Mouse (Mus musculus) gastrocnemius, adult 2 months (tissue): Measurements from ENCODE around the gene Csnk1g2. TPM values are rescaled to one million over a fixed set of nuclear protein-coding genes. Genes with fewer than 3 reads are reported as not detected.
A peak's percentile ranks its signal among the peaks of the same experiment; 100 is the strongest.

Experiments used
- DNase-seq: peaks from one replicate; pipeline ENCODE4 v3.0.0; 2022
- H3K27ac ChIP-seq: fragments of 200-600 bp; 2 replicates; pipeline ENCODE4 v1.8.1; 2022; ENCODE audit warnings: mild to moderate bottlenecking
- H3K4me3 ChIP-seq: fragments of 200-600 bp; 2 replicates; pipeline ENCODE4 v1.8.1; 2022; ENCODE audit warnings: mild to moderate bottlenecking, moderate library complexity
- CTCF ChIP-seq: fragments of 200-600 bp; IDR thresholded peaks from 2 replicates; pipeline ENCODE4 v1.8.1; 2022; ENCODE audit warnings: antibody characterized with exemption, mild to moderate bottlenecking, moderate library complexity
- intact Hi-C: fragments of 180-260 bp; cut with DNase I; formaldehyde crosslinking; loops from one replicate; pipeline ENCODE4 v1.15.1; 2025
- total RNA-seq, 2 experiments: library from RNA; stranded (reverse); gene quantifications; 2 replicates each; pipeline ENCODE4 v1.2.3; 2021

The Csnk1g2 gene
- total RNA-seq, 2 experiments from 2014 or later, result 101 to 105 TPM

GRCm38 (mm10) chr10:80665459-80665858 lies 42.8 kb downstream of the Csnk1g2 start:
- Histone ChIP-seq H3K4me3 (peak overlapping the region; percentile 98), H3K27ac (peak overlapping the region; percentile 99)
- TF ChIP-seq CTCF, result no peak
- intact Hi-C loops, result no loop called here
- peak; percentile 63 for DNase-seq

DNA sequence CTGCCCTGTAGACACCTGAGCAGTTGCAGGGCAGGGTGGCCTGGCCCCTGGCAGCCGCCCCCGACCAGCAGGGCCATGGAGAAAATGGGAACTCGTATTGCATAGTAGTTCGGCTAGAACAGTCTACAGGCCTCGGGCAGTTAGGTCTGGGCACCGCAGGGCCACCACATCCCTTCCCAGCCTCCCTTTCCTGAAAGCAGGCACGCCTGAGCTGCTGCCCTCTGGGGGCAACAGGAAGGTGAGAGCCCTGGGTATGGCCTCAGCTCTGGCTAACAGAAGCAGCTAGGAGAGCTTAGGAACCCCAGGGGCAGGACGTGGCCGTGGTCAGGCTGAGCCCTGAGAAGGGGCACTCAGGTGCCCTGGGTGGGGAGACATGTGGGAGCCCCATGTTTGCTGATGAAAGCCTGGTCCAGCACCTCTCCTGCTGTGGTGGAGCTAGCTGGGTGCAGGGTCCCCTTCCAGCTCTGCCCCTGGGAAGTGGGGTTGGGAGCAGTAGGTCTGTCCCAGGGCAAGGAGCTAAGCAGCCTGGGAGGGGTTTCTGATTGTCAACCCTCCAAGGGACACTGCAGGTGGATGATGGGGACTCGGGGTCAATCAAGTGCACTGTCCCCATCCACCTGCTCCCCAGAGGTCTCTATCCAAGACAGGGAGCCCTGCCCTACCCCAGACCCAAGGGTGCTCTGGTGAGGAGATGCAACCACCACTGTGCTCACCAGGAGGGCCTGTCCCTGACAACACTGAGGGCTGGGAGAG lies 43.5 kb downstream of the Csnk1g2 start:
- intact Hi-C loops, result no loop called here
- Histone ChIP-seq H3K27ac (peak overlapping the region; percentile 99), H3K4me3 (peak overlapping the region; percentile 98)
- peak; percentile 15; the same call in 1 of the 2 replicates for TF ChIP-seq CTCF
- DNase-seq, result peak; percentile 57

- peak; percentile 90 for DNase-seq
- peak overlapping the region; percentile 99 for H3K27ac ChIP-seq
- intact Hi-C loops, result no loop called here
These were observed 44.3 kb downstream of the Csnk1g2 start for GRCm38 (mm10) chr10:80666837-80667412.

GRCm38 (mm10) chr10:80668614-80669013 lies 46.0 kb downstream of the Csnk1g2 start:
- intact Hi-C loops, result no loop called here
- peak overlapping the region; percentile 99 for H3K27ac ChIP-seq
- peak; percentile 94 for DNase-seq
- TF ChIP-seq CTCF, result no peak
- H3K4me3 ChIP-seq, result peak overlapping the region; percentile 98

More at GRCm38 (mm10) chr10:80666837-80667412, 44.3 kb downstream of the Csnk1g2 start:
- peak overlapping the region; percentile 98 for H3K4me3 ChIP-seq
- TF ChIP-seq CTCF, result no peak

DNA sequence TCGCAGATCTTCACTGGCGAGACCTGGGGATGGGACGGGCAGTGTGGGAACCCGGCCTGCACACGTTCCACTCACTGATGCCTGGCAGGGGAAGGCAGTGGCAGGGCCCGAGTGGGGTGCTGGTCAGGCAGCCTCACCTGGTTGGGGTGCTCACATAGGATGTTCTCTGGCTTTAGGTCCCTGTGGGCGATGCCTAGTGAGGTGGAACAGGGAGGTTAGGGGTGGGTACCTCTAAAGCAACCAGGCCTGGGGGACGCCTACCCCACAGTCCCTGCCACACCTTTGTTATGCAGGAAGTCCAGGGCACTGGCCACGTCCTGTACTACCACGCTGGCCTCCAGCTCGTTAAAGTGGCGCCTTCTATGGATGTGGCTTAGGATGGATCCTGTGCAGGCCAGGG lies 46.4 kb downstream of the Csnk1g2 start:
- Histone ChIP-seq H3K27ac (peak overlapping the region; percentile 99), H3K4me3 (peak overlapping the region; percentile 98)
- no peak for TF ChIP-seq CTCF
- intact Hi-C loops, result no loop called here
- no peak for DNase-seq

DNA sequence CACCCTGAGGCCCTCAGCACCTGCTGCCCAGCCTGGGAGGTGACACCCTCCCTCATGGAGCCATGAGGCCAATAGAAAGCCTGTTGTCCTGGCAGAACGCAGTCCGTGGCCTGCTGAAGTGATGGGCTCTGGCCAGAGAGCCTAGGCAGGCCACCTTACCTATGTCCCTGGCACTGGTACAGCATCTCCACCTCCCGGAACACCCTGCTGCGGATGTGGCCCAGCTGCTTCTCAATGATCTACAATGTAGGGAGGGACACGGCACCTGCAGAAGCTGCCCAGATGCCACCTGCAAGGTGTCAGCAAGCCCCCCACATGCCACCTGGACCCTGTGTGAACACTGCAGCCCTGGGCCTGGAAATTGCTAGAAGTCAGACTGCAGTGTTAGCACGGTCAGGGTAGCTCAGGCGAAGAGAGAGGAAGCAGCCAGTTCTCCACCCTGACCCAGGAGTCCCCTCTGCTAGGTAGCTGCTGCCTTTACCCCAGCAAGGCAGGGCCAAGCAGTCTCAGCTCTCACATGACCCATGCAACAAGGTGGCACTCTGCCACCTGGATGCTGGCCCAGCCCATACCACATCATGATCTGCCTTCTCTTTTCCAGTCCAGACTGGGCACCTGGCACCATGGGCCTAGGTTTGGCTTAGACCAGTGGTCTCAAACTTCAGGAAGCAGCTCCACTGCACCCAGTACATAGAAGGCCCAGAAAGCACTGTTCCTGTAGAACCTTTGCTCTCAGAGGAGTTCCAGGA lies 47.3 kb downstream of the Csnk1g2 start:
- DNase-seq, result peak; percentile 91
- intact Hi-C loops, result no loop called here
- H3K27ac ChIP-seq, result peak overlapping the region; percentile 99
- TF ChIP-seq CTCF, result no peak
- H3K4me3 ChIP-seq, result peak overlapping the region; percentile 98

DNA sequence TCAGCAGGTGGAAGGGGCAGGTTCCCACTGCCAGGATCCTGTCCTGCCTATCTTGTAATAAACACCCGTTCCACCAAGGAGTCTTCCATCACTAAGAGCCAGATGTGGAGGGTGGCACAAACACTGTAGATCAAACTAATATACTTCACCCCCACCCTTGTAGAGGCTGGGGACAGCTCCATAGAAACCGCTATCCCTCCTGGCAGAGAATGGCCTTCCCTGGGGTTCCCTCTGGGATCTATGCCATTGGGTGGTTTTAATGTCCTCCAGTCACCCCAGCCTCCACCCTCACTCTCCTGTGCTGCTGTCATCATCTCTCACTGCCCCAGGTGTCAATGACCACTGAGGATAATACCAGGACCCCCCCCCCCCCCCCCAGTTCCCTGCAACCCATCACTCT lies 47.9 kb downstream of the Csnk1g2 start:
- DNase-seq, result peak; percentile 45
- intact Hi-C loops, result no loop called here
- Histone ChIP-seq H3K27ac (peak overlapping the region; percentile 99), H3K4me3 (peak overlapping the region; percentile 98)
- no peak for TF ChIP-seq CTCF

GRCm38 (mm10) chr10:80671251-80671650 lies 48.6 kb downstream of the Csnk1g2 start:
- peak; percentile 83 for DNase-seq
- no peak for TF ChIP-seq CTCF
- intact Hi-C loops, result no loop called here
- H3K27ac ChIP-seq, result peak overlapping the region; percentile 99
- peak overlapping the region; percentile 98 for H3K4me3 ChIP-seq

GRCm38 (mm10) chr10:80671936-80672690 lies 49.5 kb downstream of the Csnk1g2 start:
- intact Hi-C loops, result no loop called here
- TF ChIP-seq CTCF, result no peak
- peak; percentile 79 for DNase-seq
- H3K4me3 ChIP-seq, result peak overlapping the region; percentile 98
- peak overlapping the region; percentile 99 for H3K27ac ChIP-seq

DNA sequence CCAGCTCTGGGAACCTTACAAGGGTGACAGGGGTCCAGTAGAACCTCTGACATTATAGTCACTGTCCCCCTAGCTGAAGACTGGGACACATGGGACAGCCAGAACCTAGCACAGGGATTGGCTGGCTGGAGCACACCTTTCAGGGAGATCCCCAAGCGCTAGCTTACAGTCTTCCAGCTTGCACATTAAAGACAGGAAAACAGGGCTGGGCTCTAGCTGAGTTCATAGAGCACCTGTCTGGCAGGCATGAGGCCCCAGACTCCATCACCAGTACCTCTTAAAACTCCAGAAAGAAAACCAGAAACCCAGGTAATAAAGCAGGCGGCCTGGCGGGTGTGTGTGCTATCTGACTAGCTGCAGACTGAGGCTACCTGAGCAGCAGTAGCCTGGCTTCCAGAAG lies 51.1 kb downstream of the Csnk1g2 start:
- intact Hi-C loops, result no loop called here
- no peak for TF ChIP-seq CTCF
- H3K4me3 ChIP-seq, result peak overlapping the region; percentile 98

GRCm38 (mm10) chr10:80674161-80674711 lies 51.6 kb downstream of the Csnk1g2 start:
- no peak for TF ChIP-seq CTCF
- Histone ChIP-seq H3K27ac (peak overlapping the region; percentile 99), H3K4me3 (peak overlapping the region; percentile 98)
- intact Hi-C loops, result no loop called here
- peak; percentile 78 for DNase-seq

More for the DNA sequence above, 51.1 kb downstream of the Csnk1g2 start:
- H3K27ac ChIP-seq, result peak overlapping the region; percentile 99
- DNase-seq, result no peak
